Mouse (Mus musculus): ENCODE data around the gene Mrps31. TPM values are rescaled to one million over a fixed set of nuclear protein-coding genes. Genes with fewer than 3 reads are reported as not detected.

The Mrps31 gene
- polyA plus RNA-seq, 1 experiment, result 0.10 TPM

- Histone ChIP-seq H3K36me3 (replicated peaks; ENCODE audit: low read length) (peaks cover 8% of the 10 kb centered on the region), H3K4me1 (peaks cover 25% of the 10 kb centered on the region)
- TF ChIP-seq GATA1 (IDR thresholded peaks at IDR 0.05; ENCODE audit: borderline replicate concordance, low read length) (no peak), FLI1 (IDR thresholded peaks at IDR 0.05; ENCODE audit: low read length) (no peak)
Observed at GRCm38 (mm10) chr8:22397811-22398141, 13.4 kb upstream of the Mrps31 start.

GRCm38 (mm10) chr8:22398142-22398951 lies 12.8 kb upstream of the Mrps31 start, which contains the start of gene Slc25a15:
Gene Slc25a15, minus strand, starts transcription at chr8:22398597.
- TF ChIP-seq FLI1 (IDR thresholded peaks at IDR 0.05; ENCODE audit: low read length) (no peak), GATA1 (IDR thresholded peaks at IDR 0.05; ENCODE audit: borderline replicate concordance, low read length) (no peak)
- H3K9me3 ChIP-seq, result no peaks in the 10 kb centered on the region
- peaks cover 6% of the 10 kb centered on the region for H3K36me3 ChIP-seq (replicated peaks; ENCODE audit: low read length)
- H3K4me3 ChIP-seq (replicated peaks), result peak within 1 kb of the TSS; percentile 96
- H3K27me3 ChIP-seq (replicated peaks), result peaks cover 4% of the 10 kb centered on the region
- peaks cover 30% of the 10 kb centered on the region for H3K4me1 ChIP-seq

More at GRCm38 (mm10) chr8:22397811-22398141, 13.4 kb upstream of the Mrps31 start:
- no peaks in the 10 kb centered on the region for H3K9me3 ChIP-seq
- H3K4me3 ChIP-seq (replicated peaks), result peak overlapping the region; percentile 96
- H3K27me3 ChIP-seq (replicated peaks), result peaks cover 2% of the 10 kb centered on the region

- peak overlapping the region; percentile 96 for H3K4me3 ChIP-seq (replicated peaks)
- H3K36me3 ChIP-seq (replicated peaks; ENCODE audit: low read length), result peaks cover 3% of the 10 kb centered on the region
- H3K4me1 ChIP-seq, result peaks cover 29% of the 10 kb centered on the region
- H3K27me3 ChIP-seq (replicated peaks), result peaks cover 9% of the 10 kb centered on the region
- no peaks in the 10 kb centered on the region for H3K9me3 ChIP-seq
- TF ChIP-seq GATA1 (IDR thresholded peaks at IDR 0.05; ENCODE audit: borderline replicate concordance, low read length) (no peak), FLI1 (IDR thresholded peaks at IDR 0.05; ENCODE audit: low read length) (no peak)
Observed at GRCm38 (mm10) chr8:22399285-22399880, 11.8 kb upstream of the Mrps31 start.

GRCm38 (mm10) chr8:22400593-22400992 lies 10.6 kb upstream of the Mrps31 start:
- Histone ChIP-seq H3K4me3 (replicated peaks) (no peak overlapping the region), H3K36me3 (replicated peaks; ENCODE audit: low read length) (no peaks in the 10 kb centered on the region), H3K27me3 (replicated peaks) (peaks cover 18% of the 10 kb centered on the region), H3K9me3 (no peaks in the 10 kb centered on the region), H3K4me1 (peaks cover 36% of the 10 kb centered on the region)
- no peak for TF ChIP-seq GATA1 (IDR thresholded peaks at IDR 0.05; ENCODE audit: borderline replicate concordance, low read length)
- no peak for TF ChIP-seq FLI1 (IDR thresholded peaks at IDR 0.05; ENCODE audit: low read length)

- no peaks in the 10 kb centered on the region for H3K9me3 ChIP-seq
- peaks cover 16% of the 10 kb centered on the region for H3K27me3 ChIP-seq (replicated peaks)
- TF ChIP-seq FLI1 (IDR thresholded peaks at IDR 0.05; ENCODE audit: low read length), result no peak
- no peak for TF ChIP-seq GATA1 (IDR thresholded peaks at IDR 0.05; ENCODE audit: borderline replicate concordance, low read length)
- H3K4me1 ChIP-seq, result peaks cover 33% of the 10 kb centered on the region
- no peaks in the 10 kb centered on the region for H3K36me3 ChIP-seq (replicated peaks; ENCODE audit: low read length)
- H3K4me3 ChIP-seq (replicated peaks), result no peak overlapping the region
Observed at GRCm38 (mm10) chr8:22403235-22403634, 7.9 kb upstream of the Mrps31 start.

GRCm38 (mm10) chr8:22405733-22406132 lies 5.4 kb upstream of the Mrps31 start:
- Histone ChIP-seq H3K4me3 (replicated peaks) (no peak overlapping the region), H3K36me3 (replicated peaks; ENCODE audit: low read length) (no peaks in the 10 kb centered on the region), H3K9me3 (no peaks in the 10 kb centered on the region), H3K27me3 (replicated peaks) (peaks cover 16% of the 10 kb centered on the region), H3K4me1 (peaks cover 29% of the 10 kb centered on the region)
- no peak for TF ChIP-seq FLI1 (IDR thresholded peaks at IDR 0.05; ENCODE audit: low read length)
- no peak for TF ChIP-seq GATA1 (IDR thresholded peaks at IDR 0.05; ENCODE audit: borderline replicate concordance, low read length)

GRCm38 (mm10) chr8:22410688-22411281 lies 376 bp upstream of the Mrps31 start:
- Histone ChIP-seq H3K36me3 (replicated peaks; ENCODE audit: low read length) (peaks cover 10% of the 10 kb centered on the region), H3K4me3 (replicated peaks) (peak overlapping the region; percentile 95), H3K9me3 (no peaks in the 10 kb centered on the region), H3K27me3 (replicated peaks) (peaks cover 2% of the 10 kb centered on the region), H3K4me1 (peaks cover 31% of the 10 kb centered on the region)
- TF ChIP-seq GATA1 (IDR thresholded peaks at IDR 0.05; ENCODE audit: borderline replicate concordance, low read length), result no peak
- TF ChIP-seq FLI1 (IDR thresholded peaks at IDR 0.05; ENCODE audit: low read length), result 0 out of 2 replicates have a peak, but pooled peaks have one; percentile 2

GRCm38 (mm10) chr8:22411971-22412370 lies 810 bp downstream of the Mrps31 start:
- peaks cover 3% of the 10 kb centered on the region for H3K27me3 ChIP-seq (replicated peaks)
- no peaks in the 10 kb centered on the region for H3K9me3 ChIP-seq
- peaks cover 27% of the 10 kb centered on the region for H3K4me1 ChIP-seq
- H3K36me3 ChIP-seq (replicated peaks; ENCODE audit: low read length), result peaks cover 21% of the 10 kb centered on the region
- TF ChIP-seq GATA1 (IDR thresholded peaks at IDR 0.05; ENCODE audit: borderline replicate concordance, low read length) (no peak), FLI1 (IDR thresholded peaks at IDR 0.05; ENCODE audit: low read length) (no peak)
- peak overlapping the region; percentile 95 for H3K4me3 ChIP-seq (replicated peaks)

Other genes starting within 250 kb of the Mrps31 start
- gene Nek3, start 244.9 kb upstream of the Mrps31 start, polyA plus RNA-seq (2012; ENCODE audit: insufficient read depth, low replicate concordance), result 0.62 and 0.86 TPM in 2 replicates
- 2.2 TPM in 1 of 2 replicates, not detected in the other for gene Ckap2, start 225.5 kb upstream of the Mrps31 start, polyA plus RNA-seq (2012; ENCODE audit: insufficient read depth, low replicate concordance)
- gene Vps36, start 218.6 kb upstream of the Mrps31 start, polyA plus RNA-seq (2012; ENCODE audit: insufficient read depth, low replicate concordance), result 1.4 and 7.2 TPM in 2 replicates
- gene Thsd1, start 184.0 kb upstream of the Mrps31 start, polyA plus RNA-seq (2012; ENCODE audit: insufficient read depth, low replicate concordance), result 2.0 TPM in 1 of 2 replicates, not detected in the other
- gene Tpte, start 127.9 kb upstream of the Mrps31 start, polyA plus RNA-seq (2012; ENCODE audit: insufficient read depth, low replicate concordance), result not detected in 2 replicates
- gene Slc25a15, start 12.8 kb upstream of the Mrps31 start, polyA plus RNA-seq (2012; ENCODE audit: insufficient read depth, low replicate concordance), result 0.67 and 1.3 TPM in 2 replicates